Mouse (Mus musculus) kidney, postnatal 4 days (tissue): ENCODE measurements around the gene Cetn4.
A peak's percentile ranks its signal among the peaks of the same experiment; 100 is the strongest.

Source experiments
- DNase-seq, 2 experiments: peaks; one replicate each; pipeline ENCODE4 v3.0.0; 2021; ENCODE audit warnings: mixed read lengths in 2 of 2

Cetn4 gene

DNA sequence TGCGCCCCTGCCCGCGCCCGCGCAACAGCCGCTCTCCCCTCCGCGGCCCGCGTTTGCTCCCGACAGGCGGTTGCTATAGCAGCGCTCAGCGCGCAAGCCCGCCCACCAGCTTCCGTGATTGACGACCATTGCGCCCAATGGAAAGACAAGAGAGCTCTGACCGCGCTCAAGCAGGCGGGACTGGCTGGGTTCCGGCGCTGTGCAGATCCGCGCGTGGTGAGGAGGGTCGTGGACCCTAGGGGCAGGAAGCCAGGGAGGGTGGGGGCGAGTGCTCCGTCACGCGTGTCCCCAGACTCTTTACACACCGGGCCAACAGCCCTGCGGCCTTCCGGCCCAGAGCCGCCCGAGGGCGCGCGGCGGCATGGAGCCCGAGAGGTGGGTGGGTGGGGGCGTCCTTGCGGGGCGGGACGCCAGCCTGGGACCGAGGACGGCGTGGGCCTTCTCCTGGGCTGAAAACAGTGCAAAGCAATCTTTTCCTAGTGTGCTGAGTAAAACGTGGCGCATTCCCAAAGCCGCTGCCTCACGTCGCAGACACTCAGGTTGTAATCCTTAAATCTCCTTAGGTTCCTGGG, at the start of gene Cetn4, which contains the start of gene Bbs12:
Gene Cetn4 (minus strand): TSS at position 339 of the 572 bp plus-strand sequence.
Gene Bbs12 (plus strand): TSS at position 185 of the 572 bp plus-strand sequence.
- peak; percentile 98 to 99 for DNase-seq

DNA sequence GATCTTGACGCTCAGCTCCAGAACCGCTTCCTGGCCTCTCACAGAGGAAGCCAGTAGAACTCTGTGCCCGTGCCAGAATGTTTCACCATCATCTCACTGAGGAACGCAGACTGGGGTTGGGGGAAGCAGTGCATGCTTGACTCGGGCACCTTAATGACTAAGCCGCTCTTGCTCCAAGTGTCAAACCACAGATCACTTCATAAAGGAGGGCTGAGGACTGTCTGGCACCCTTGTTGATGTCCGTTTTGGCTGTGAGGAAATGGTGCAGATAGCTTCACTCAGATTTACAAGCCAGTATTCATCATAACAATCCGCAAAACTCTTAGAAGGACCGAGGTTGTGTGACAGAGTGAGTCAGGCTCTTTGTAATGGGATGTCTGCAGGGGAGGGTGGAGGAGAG, 48.2 kb upstream of the Cetn4 start:
- no peak for DNase-seq

DNA sequence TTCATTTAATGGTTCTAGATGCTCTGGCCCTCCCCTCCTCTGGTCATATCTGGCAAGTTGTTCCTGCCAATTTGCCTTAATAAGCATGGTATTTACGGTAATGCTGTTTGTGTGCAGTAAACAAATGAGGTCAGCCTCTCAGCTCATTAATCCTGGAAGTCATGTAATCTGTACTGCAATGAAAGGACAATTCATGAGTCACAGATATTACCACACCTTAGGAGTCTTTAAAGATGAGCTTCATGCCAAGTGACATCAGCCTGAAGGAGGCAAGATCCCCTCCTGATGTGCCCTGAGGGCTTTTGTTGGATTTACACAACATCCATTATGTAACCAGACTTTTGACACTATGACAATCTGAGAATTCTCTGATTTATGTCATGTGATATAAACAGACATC, 42.2 kb upstream of the Cetn4 start:
- DNase-seq, result no peak

DNA sequence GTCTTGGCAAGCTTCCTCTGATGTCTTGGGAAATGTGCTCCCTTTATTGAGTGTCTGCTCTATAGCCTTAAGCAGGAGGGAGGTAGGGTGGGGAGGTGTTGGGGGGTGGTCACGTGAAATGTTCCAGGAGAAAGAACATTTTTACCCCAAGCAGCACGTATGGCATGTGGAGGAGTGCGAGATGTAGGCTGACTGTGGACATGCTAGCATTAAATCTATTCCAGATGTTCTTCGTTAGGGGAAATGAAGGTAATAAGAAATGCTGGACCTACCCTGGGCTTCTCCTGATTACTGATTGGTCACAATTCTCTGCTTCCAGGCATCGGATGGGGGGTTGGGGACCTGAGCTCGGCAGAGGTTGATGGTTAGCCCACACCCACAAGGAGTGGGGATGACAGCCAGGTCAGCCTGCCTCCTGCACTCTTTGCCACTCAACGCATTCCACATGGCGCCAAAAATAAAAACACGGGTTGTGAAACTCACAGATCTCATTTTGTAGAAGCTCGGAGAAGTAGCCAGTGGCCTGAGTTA, 41.5 kb upstream of the Cetn4 start:
- DNase-seq, result no peak

DNA sequence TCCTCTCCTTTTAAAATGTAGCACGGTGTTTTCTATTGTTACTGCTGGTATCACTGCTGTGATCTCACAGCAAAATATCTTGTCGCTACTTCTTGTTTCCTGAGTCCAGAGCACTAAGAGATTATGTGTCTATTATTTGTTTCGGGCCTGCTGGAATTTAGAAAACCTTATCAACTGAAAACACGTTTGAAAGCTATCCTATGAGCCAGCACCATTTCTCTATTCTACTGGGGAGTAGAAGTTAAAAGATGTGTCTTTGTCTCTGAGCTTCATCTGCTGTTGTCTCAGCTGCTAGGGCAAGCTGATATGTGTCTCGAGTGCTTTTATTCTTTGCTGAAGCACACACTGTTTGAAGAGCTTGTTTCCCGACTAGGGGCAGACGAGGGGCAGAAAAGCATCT, 37.9 kb upstream of the Cetn4 start:
- DNase-seq, result no peak

DNA sequence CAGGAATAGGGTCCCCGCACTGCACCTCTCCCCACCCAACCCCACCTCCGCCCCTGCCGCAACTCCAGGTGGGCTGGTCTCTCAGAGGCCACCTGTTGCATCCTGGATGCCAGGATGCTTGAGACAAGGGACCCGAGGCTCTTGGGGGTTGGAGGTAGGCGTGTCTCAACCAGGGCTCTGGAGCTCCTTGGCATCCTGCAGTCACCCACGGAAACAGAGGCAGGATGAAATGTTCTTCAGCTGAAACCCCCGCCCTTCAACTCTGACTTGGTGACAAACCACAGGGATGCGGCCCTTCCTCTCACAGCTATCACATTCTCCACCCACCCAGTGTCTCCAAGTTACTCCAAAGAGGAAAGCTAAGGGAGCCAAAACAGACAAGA, 36.6 kb upstream of the Cetn4 start:
- no peak for DNase-seq

DNA sequence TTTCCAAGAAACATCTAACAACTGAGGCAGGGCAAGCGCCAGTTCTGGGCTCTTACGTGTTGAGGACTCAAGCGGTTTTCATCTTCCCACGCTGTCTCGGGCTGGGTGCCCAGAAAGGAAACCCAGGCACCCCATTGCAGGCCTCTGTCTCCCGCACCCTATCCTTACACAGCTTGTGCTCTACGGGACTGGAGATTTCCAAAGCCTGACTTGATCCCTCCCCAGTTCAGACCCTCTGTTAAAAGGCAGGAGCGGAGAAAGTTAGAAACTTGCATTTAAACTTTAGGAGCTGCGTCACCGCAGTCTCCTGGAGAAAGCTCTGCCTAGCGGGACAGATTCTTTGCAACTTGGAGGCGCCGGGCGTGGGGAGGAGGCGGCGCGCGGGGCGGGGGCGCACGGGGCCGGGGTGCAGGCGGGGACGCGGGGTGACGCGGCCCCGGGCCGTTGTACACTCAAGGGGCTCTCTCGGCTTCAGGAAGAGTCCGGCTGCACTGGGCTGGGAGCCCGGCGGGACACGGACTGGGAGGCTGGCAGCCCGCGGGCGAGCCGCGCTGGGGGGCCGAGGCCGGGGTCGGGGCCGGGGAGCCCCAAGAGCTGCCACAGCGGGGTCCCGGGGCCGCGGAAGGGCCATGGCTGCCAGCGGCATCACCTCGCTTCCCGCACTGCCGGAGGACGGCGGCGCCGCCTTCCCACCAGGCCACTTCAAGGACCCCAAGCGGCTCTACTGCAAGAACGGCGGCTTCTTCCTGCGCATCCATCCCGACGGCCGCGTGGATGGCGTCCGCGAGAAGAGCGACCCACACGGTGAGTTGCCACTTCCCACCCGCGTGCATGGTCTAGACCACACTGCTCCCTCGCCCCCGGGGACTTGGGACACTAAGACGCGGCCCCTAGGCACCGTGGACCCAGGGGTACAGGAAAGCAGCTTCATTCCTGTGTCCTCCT, 36.0 kb upstream of the Cetn4 start, which contains the start of gene Fgf2:
Gene Fgf2 (plus strand): TSS at position 126 of the 945 bp plus-strand sequence.
- peak; percentile 55 to 72 for DNase-seq

DNA sequence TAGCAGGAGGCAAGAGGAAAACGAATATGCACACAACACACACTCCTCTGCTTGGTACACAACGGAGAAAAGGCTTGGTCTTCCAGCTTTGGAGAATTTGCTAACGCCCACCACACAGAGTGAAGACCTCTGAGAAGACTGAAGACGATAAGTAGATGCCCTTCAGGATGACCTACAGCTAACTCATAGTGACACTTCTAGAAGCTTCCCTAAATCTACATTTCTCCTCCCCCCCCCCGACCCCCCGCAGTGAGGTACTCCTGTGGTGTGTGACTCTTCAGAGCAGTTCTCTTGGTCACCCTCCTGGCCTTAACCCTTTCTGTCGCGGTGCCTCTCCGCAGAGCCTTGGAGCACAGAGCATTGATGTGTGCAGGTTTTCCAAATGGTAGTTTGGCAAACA, 35.2 kb upstream of the Cetn4 start:
- peak in 1 of 2 experiments; percentile 18 for DNase-seq

DNA sequence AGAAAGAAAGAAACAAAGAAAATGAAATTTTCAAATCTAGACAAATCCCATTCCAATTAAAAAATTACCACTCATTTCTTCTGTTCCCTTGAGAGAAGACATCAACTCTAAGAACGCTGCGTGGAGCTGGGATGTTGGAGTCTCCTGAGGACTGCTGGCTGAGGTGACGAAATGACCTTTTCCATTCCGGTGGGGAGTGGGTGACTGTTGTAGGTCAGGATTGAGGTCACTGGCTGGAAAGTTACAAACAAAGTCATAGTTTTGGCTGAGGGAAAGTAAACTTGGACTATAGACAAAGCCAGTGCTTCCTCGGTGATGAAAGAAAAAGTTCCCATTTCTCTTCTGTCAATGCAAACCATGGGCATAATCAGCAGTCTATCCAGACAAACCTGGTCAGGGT, 30.3 kb upstream of the Cetn4 start:
- no peak for DNase-seq

DNA sequence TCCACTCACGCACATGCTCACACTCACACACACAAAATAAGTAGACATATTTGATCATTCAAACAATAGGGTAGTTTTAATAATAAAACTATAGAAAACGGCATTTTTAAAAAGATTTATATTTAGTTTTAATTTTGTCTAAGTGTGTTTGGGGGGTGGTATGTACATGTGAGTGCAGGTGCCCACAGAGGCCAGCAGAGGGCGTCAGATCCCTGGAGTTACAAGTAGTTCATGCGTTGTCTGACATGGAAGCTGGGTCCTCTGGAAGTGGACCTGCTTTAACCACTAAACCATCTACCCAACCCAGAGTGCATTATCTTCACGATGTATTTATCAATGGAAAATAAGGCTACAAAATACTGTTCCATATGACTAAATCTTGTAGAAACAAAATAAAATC, 28.6 kb upstream of the Cetn4 start:
- DNase-seq, result peak; percentile 42 to 52

DNA sequence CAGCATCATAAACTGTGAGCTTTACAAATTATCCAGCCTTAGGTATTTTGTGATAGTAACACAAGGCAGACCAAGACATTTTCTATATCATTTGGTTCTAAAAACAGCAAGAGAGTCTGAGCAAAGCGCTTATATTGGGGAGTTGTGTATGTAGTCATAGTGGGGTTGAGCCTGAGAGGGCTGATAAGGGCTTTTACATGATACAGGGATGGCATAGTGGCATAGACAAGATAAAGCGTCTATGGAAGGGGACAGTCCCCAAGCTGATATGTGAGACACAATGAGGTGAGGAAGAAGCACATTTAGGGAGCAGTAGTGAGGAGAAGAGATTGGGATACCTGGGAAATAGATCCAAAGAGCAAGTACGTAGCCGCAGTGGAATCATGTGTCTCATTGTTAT, 21.5 kb upstream of the Cetn4 start:
- no peak for DNase-seq

DNA sequence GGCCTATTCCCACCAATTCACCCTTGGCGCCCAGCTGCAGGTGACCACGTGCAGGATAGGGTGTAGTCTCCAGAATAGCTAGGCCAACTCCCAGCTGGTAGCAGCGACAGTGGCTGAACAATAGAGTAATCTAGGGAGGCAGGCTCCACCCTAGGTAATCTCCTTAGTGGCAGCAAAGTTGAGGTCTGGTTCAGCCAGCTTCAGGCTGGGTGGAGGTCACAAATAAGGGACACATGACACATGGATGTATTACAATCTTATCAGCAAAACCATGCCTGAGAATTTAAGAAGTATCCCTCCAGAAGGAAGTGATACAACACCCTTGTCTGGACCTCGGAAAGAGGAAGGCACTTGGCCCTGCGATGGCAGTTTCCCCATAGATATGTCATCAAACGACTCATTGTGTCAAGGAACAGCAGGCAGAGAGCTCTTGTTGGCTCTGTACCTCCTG, 19.5 kb upstream of the Cetn4 start:
- no peak for DNase-seq

DNA sequence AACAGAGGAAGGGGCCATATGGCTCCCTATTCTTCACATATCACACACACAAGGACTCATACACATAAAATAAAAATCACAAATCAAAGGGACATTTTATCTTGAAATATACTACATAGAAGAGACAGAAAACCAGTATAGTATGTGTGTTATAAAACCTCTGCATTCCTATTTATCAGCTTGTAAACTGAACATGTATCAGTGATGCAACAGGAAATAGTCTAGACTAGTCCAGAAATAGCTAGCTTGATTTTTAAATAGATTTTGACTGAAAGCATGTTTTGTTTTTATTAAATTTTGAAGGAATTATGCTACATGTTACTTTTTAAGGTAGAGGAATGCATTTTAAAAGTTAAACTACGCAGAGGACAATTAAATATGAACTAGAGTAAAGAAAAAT, 17.5 kb upstream of the Cetn4 start:
- DNase-seq, result no peak

DNA sequence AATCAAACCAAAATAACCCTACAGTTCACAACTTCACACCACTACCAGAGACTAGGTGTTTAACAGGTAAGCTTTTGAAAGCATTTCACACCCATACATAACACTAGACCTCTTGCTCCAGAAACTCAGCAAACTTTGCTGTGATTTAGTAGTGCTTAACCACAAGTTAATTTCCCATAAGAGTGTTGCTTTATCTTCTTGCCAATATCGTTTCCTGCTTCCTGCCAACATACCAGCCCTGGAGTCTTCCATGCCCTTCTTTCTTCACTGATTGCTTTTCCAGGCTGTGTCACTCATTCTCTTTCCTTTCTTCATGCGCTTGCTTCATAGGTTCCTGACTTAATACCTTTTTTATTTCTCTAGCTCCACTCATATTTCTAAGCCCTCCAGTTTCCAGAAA, 16.0 kb upstream of the Cetn4 start:
- DNase-seq, result no peak

DNA sequence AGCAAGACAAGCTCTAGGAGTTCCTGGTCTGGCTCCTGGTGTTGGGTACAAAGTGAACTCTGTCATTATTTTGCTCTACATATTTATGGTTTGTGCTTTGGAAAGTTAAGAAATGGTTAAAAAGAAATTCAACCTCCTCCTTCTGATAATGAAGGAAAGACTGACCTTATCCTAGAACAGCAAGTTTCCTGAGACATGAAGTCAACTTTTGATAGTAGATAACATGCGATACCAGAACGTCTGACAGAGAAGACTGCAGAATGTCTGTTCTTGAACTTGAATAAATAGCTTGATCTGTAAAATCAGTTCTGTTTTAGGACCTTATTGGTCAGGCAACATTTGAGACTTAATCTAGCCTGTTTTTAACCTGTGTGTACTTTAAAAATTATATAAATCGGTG, 14.1 kb upstream of the Cetn4 start:
- no peak for DNase-seq

DNA sequence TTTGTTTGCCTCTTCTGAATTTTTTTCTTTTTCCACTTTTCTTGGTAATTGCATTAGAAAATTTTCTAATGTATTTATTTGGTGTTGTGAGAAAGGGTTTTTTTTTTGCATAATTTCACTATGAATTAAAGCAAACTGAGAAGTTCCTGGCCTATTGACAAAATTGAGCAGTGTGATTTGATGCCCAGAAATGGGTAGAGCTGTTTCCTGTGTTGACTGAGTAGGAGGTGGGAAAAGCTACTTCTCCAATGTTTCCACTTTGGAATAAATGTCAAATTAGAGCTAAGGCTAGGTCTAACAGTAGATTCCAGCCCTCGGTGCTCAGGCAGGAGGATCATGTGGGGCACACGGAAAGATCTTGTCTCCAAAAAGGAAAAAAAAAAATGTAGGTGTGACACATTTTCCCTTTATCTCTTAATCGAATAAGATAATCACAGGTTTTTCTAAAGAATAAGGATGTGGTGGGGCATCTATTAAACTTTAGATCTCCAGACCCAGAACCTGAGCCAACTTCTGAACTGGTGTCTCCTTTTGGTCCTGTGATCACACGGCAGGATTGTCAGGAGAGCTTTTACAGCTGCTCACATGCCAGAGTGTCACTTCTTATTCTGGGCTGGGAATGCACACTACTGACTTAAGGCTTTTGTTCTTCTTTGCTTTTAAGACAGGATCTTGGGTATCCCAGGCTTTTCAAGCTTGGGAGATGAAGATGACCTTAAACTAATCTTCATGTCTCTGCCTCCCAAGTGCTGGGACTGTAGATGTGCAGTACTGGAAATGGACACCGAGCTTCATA, 13.0 kb upstream of the Cetn4 start:
- DNase-seq, result no peak

DNA sequence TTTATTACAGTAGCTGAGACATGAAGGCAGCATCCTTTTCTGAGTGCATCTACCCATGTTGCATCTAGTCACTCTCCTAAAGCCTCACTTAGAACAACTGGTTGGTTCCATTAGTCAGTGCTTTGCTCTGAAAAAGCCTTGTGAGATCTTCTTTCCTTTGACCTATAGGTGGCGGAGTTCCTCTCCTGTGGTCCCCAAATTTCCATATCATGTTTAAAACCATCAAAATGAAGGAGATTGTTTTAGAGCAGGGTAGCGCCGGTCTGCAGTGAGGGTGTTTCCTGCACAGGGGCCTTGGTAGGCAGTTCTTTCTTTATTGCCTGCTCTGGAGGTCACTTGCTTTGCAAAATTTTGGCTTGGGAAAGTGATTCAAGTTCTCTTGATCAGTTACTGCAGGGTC, 11.8 kb upstream of the Cetn4 start:
- peak; percentile 16 for DNase-seq

DNA sequence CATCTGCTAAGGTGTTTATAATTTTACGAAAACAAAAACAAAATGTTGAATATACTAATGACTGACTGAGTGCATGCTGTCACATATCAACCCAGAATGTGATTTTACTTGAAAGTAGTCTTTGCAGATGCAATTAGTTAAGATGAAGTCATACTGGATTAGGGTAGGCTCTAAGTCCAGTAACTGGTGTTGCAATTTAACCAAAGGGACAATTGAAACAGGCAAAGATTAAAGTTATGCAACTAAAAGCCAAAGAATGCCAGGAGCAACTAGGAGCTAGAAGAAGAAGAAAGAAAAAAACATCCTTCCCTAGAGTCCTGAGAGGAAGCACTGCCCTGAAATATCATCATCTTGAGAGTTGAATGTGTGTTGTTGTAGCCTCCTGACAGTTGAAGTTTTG, 3.7 kb upstream of the Cetn4 start:
- no peak for DNase-seq

DNA sequence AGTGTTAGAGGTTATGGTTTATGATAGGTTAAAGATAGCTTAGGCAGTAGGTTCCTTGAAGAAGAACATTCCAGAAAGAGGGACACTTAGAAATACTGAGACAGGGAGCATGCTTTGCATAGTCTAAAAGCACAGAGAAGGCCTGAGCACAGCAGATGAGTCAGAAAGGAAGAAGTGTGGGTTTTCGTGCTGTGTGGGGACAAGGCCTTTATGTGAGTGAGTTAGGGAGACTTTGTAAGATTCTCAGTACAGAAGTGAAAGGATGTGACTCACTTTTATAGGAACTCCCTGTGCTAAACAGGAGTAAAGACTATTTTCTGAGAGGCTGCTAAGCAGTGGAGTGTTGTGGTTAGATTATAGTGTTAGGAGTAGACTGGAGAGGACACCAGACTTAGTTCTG, 863 bp upstream of the Cetn4 start:
- DNase-seq, result no peak

DNA sequence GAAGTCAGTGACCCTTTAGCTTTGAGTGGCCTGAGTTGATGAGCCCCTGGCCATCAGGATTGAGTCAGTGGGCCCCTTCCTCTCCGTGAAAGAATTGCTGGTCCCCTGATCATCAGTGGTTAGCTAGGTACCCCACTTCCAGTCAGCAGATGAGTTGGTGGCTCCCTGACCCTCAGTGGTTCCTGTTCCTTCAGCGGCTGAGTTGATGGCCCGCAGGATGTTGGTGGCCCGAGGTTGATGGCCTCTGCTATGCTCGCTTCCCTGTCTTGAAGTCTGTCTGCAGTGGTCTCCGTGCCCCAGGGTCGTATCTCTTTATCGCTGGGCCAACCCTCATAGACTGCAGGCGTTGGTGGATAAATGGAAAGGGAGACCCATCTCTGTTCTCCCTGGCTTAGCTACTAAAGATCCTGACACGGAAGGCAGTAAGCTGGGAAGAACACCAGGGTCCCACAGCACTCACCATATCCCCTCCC, 575 bp downstream of the Cetn4 start:
- no peak for DNase-seq

DNA sequence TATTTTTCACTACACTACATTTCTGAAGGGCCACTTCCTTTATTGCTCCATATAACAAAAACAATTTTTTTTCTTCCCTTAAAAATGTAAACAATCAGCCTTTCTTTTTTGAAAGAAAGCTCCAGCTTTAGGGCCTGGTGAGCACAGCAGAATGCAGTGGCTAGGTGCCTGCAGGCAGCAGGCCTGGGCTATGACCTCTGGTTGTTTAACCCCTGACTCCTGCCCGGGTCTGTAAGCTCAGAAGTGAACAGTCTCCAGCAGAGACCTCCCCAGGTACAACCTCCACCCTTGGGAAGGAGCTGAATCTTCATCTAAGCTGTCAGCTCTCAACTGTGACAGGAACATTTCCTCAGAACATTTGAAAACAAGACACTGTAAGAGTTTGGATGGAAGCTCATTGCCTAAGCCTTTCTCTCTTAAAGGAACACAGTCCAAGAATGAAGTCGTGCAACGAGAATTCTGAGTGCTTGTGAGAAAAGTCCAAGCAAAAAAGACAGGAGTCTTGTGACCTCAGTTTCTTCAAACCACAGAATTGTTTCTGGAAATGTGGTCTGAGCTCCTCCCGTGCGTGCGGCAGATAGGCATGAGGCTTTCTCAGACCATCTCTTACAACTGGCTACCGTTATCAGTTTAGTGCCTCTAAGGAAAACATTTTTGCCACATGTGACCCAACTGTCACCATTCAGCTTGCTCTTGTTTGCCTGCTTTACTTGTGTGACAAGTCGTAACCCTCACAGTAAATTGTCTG, 8.9 kb downstream of the Cetn4 start:
- DNase-seq, result no peak

DNA sequence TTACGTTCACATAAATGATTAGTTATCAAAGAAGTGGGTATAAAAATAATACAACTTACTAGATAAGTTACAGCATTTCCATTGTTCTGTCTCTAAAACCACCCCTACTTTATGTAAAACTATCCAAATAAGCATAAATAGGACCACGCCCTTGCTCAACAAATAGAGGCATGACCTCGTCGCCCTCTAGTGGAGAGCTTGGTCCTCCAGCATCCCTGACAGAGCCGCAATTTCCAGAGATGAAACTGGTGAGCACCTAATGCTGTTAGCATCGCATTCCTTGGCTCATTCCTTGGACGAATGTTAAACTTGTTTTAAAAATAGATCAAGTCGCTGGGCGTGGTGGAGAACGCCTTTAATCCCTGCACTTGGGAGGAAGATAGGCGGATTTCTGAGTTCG, 9.8 kb downstream of the Cetn4 start:
- peak; percentile 61 to 62 for DNase-seq
